Mouse (Mus musculus) stomach, postnatal 0 days (tissue): ENCODE data around the gene P2rx6. TPM values are rescaled to one million over a fixed set of nuclear protein-coding genes. Genes with fewer than 3 reads are reported as not detected.

Experiments
- ATAC-seq: fragments of 200-750 bp; cut with Nextera tagmentation; 2 replicates; pipeline ENCODE4 v1.8.0; 2017; ENCODE audit not compliant: low FRiP score, low TSS enrichment
- DNase-seq: peaks from one replicate; pipeline ENCODE4 v3.0.0-alpha.2; 2016; ENCODE audit warnings: low spot score
- H3K27ac ChIP-seq: fragments of 300-500 bp; sonication (generic); replicated peaks from 2 replicates; pipeline ENCODE4 v1.5.1; 2014; ENCODE audit warnings: mild to moderate bottlenecking, control low read depth
- H3K27me3 ChIP-seq: fragments of 300-500 bp; sonication (generic); 2 replicates; pipeline ENCODE4 v1.6.1; 2014; ENCODE audit warnings: low read length; ENCODE audit not compliant: control insufficient read depth, insufficient read depth
- H3K36me3 ChIP-seq: fragments of 300-500 bp; sonication (generic); 2 replicates; pipeline ENCODE4 v1.6.1; 2014; ENCODE audit warnings: low read length, mixed read lengths; ENCODE audit not compliant: control insufficient read depth, insufficient read depth
- H3K4me1 ChIP-seq: fragments of 300-500 bp; sonication (generic); replicated peaks from 2 replicates; pipeline ENCODE4 v1.6.1; 2014; ENCODE audit warnings: antibody characterized with exemption; ENCODE audit not compliant: control insufficient read depth, insufficient read depth
- H3K4me2 ChIP-seq: fragments of 300-500 bp; sonication (generic); replicated peaks from 2 replicates; pipeline ENCODE4 v1.6.1; 2014; ENCODE audit warnings: low read depth, mild to moderate bottlenecking, control low read depth, moderate library complexity
- H3K4me3 ChIP-seq: fragments of 300-500 bp; sonication (generic); 2 replicates; pipeline ENCODE4 v1.5.1; 2014; ENCODE audit warnings: low read depth, low read length, control low read depth
- H3K9ac ChIP-seq: fragments of 300-500 bp; sonication (generic); 2 replicates; pipeline ENCODE4 v1.6.1; 2014; ENCODE audit warnings: mild to moderate bottlenecking, low read length, control low read depth, mixed read lengths
- H3K9me3 ChIP-seq: fragments of 300-500 bp; sonication (generic); 2 replicates; pipeline ENCODE4 v1.6.1; 2016; ENCODE audit warnings: low read length; ENCODE audit not compliant: control insufficient read depth
- CTCF ChIP-seq: IDR thresholded peaks from 2 replicates; pipeline ENCODE4 v1.5.1; 2016; ENCODE audit warnings: antibody characterized with exemption, low read depth, mild to moderate bottlenecking, moderate library complexity
- EP300 ChIP-seq: optimal IDR thresholded peaks from 2 replicates; pipeline ENCODE3; 2016; ENCODE audit warnings: antibody characterized with exemption
- WGBS: fragments of 180-500 bp; shearing (Covaris S2); extraction: QIAGEN DNeasy Blood & Tissue Kit; methylation state at CpG from one replicate; pipeline ENCODE4 v1.1.7; 2014; 5-methylcytosine and 5-hydroxymethylcytosine counted together
- polyA plus RNA-seq: library from polyadenylated mRNA; unstranded; fragments of >200 nt; fragmentation: Nextera tagmentation; extraction: Ambion mirVana; gene quantifications from 2 replicates; pipeline ENCODE4 v1.2.1, GENCODE M21; 2015

P2rx6 gene
- polyA plus RNA-seq, 1 experiment from 2014 or later: 1.5 TPM

DNA sequence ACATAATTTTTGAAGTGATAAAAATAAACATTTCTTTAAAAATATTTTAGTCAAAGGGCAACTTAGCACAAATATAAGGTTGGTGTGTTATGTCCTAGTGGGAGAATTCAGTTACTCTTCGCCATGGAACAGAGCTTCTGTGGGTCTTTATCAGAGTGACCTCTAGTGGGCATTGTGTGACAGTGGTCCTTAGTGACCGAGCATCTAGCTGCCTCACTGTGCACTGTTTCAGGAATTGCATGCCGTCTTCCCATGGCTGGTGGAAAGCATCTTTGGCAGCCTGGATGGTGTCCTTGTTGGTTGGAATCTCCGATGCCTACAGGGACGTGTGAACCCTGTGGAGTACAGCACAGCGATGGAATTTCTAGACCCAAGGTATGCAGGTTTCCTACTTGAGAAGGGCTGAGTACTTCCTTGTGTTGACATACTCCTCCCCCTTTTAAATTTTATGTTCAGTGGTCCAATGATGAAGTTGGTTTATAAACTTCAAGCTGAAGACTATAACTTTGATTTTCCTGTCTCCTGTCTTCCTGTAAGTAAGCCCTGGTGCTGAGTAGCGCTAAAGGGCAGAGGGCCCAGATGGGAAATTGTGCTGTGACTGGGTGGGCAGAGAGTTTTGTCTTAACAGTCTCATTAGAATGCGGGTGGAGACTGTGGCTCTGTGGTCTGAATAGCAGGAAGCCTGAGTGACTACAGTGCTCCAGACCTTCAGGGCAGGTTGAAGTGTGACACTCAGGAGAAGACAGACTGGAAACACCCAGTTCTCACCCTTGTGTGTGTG, 64.0 kb downstream of the P2rx6 start:
- DNase-seq: no peak
- Histone ChIP-seq H3K4me1 (no peaks in the 10 kb centered on the region), H3K9me3 (no peaks in the 10 kb centered on the region), H3K27ac (no peak overlapping the region), H3K4me3 (no peak overlapping the region), H3K27me3 (no peaks in the 10 kb centered on the region), H3K36me3 (peaks cover 25% of the 10 kb centered on the region), H3K9ac (no peak overlapping the region), H3K4me2 (no peak overlapping the region)
- peak; percentile 82 for TF ChIP-seq CTCF
- no peak for TF ChIP-seq EP300
- 67% methylated on average over 8 of the region's 8 CpGs for WGBS
- peak; percentile 64 for ATAC-seq

DNA sequence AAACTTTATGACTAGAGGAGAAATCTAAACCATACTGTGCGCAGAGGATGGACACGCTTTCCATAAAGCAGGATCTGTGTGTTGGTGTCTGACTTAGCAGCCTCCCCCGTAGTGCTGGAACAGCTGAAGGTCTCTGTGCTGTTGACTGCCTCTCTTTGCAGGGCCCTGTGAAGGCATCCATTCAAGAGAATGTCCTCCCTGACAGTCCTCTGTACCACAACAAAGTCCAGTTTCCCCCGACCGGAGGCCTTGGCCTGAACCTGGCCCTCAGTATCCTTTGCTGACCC, 64.5 kb downstream of the P2rx6 start:
- 95% methylated on average over 5 of the region's 5 CpGs for whole genome bisulfite sequencing
- H3K27ac ChIP-seq: no peak overlapping the region
- peaks cover 25% of the 10 kb centered on the region for H3K36me3 ChIP-seq
- H3K4me3 ChIP-seq: no peak overlapping the region
- H3K9ac ChIP-seq: no peak overlapping the region
- DNase-seq (no peak), ATAC-seq (no peak)
- no peaks in the 10 kb centered on the region for H3K4me1 ChIP-seq
- no peak for TF ChIP-seq CTCF
- TF ChIP-seq EP300: no peak
- H3K9me3 ChIP-seq: no peaks in the 10 kb centered on the region
- H3K4me2 ChIP-seq: no peak overlapping the region
- no peaks in the 10 kb centered on the region for H3K27me3 ChIP-seq

Other genes starting within 250 kb of the P2rx6 start
- 0.41 and 0.96 TPM in 2 replicates for gene Serpind1, start 230.5 kb upstream of the P2rx6 start, polyA plus RNA-seq
- gene Snap29, start 155.9 kb upstream of the P2rx6 start, polyA plus RNA-seq: 13.8 and 14.7 TPM in 2 replicates
- 15.5 and 16.6 TPM in 2 replicates for gene Pi4ka, start 155.6 kb upstream of the P2rx6 start, polyA plus RNA-seq
- 29.1 and 30.0 TPM in 2 replicates for gene Crkl, start 109.9 kb upstream of the P2rx6 start, polyA plus RNA-seq
- gene Aifm3, start 72.3 kb upstream of the P2rx6 start, polyA plus RNA-seq: 0.51 and 0.61 TPM in 2 replicates
- 27.3 and 34.4 TPM in 2 replicates for gene Lztr1, start 53.2 kb upstream of the P2rx6 start, polyA plus RNA-seq
- 41.0 and 42.4 TPM in 2 replicates for gene Thap7, start 30.7 kb upstream of the P2rx6 start, polyA plus RNA-seq
- 0.33 TPM in 2 replicates for gene Lrrc74b, start 638 bp upstream of the P2rx6 start, polyA plus RNA-seq
- gene Slc7a4, start 21.3 kb downstream of the P2rx6 start, polyA plus RNA-seq: 22.8 and 24.4 TPM in 2 replicates
- 7.7 and 9.7 TPM in 2 replicates for gene Smpd4, start 57.5 kb downstream of the P2rx6 start, polyA plus RNA-seq
- 4.8 and 4.9 TPM in 2 replicates for gene Ccdc74a, start 84.6 kb downstream of the P2rx6 start, polyA plus RNA-seq
- gene Med15, start 171.0 kb downstream of the P2rx6 start, polyA plus RNA-seq: 19.4 and 22.7 TPM in 2 replicates
- gene Klhl22, start 197.7 kb downstream of the P2rx6 start, polyA plus RNA-seq: 32.0 and 34.0 TPM in 2 replicates
- 7.8 and 10.7 TPM in 2 replicates for gene Scarf2, start 235.4 kb downstream of the P2rx6 start, polyA plus RNA-seq